Mouse (Mus musculus) ES-E14 (cell line): ENCODE results near the gene Sgsm3.

Experiments used
- CHD2 ChIP-seq: IDR thresholded peaks from 2 replicates; pipeline ENCODE4 v1.6.1; 2014; ENCODE audit warnings: mild to moderate bottlenecking, low read depth, low read length, inconsistent platforms
- HCFC1 ChIP-seq: IDR thresholded peaks from 2 replicates; pipeline ENCODE4 v1.6.1; 2012; ENCODE audit warnings: low read length, inconsistent platforms, borderline replicate concordance; ENCODE audit not compliant: insufficient read depth
- MAFK ChIP-seq: IDR thresholded peaks from 2 replicates; pipeline ENCODE4 v1.6.1; 2014; ENCODE audit warnings: mild to moderate bottlenecking, low read depth, low read length, inconsistent platforms; ENCODE audit not compliant: insufficient read depth
- ZC3H11A ChIP-seq: IDR thresholded peaks from 2 replicates; pipeline ENCODE4 v1.6.1; 2012; ENCODE audit warnings: low read depth, mild to moderate bottlenecking, inconsistent platforms, low read length, borderline replicate concordance

- TF ChIP-seq MAFK (no peak), ZC3H11A (no peak), HCFC1 (no peak), CHD2 (no peak)
These were observed 5.7 kb downstream of the Sgsm3 start for GRCm38 (mm10) chr15:80983264-80983663.
